Mouse (Mus musculus) retina, postnatal 7 days (tissue): Measurements from ENCODE around the gene Cyfip2.
"Not testable (repeated sequence)": the region's sequence is repeated elsewhere in the genome, so short reads cannot be mapped to it uniquely, and the experiment has no call there.

ENCODE experiments used
- DNase-seq: peaks from one replicate; pipeline ENCODE4 v3.0.0-alpha.2; 2012; ENCODE audit warnings: low read depth, low spot score

Cyfip2 gene

DNA sequence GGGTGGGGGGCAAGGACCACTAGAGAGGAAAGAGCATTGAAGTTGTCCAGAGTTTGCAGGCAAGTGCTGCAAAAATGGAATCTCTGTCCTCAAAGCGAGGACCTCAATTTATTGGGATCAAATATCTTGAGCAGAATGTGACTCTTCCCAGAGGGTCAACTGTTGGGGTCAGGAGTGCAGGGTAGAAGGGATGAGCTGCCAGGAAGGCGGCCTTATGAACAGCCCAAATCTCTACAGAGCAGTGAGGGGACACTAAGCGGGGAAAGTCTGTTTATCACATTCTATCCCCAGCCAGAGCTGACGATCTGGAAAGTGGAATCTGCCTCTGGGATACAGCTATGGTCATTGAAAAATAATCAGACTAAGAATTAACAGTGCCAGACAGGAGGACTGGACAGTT, 118.5 kb downstream of the Cyfip2 start:
- no peak for DNase-seq

GRCm38 (mm10) chr11:46188283-46188682, 124.4 kb downstream of the Cyfip2 start:
- no peak for DNase-seq

- no peak for DNase-seq
These were observed 127.2 kb downstream of the Cyfip2 start for GRCm38 (mm10) chr11:46185486-46185885.

DNA sequence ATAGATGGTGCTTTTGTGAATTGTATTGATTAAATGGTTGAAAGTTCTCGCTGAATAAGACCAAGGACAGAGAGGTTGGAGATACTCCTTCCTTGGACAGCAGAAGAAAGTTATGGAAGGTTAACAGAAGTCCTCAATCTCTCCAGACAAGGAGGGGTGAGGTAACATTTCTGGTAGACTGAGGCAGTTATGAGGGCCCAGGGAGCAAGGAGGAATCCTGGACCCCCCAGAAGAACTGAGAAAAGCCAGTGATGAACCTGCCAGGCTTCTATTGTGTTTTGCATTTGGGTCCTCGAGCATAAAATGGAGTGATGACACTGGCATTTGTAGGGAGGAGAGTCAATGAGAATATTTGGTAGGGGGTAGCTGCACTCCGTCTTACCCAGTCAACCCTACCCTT, 127.7 kb downstream of the Cyfip2 start:
- no peak for DNase-seq

DNA sequence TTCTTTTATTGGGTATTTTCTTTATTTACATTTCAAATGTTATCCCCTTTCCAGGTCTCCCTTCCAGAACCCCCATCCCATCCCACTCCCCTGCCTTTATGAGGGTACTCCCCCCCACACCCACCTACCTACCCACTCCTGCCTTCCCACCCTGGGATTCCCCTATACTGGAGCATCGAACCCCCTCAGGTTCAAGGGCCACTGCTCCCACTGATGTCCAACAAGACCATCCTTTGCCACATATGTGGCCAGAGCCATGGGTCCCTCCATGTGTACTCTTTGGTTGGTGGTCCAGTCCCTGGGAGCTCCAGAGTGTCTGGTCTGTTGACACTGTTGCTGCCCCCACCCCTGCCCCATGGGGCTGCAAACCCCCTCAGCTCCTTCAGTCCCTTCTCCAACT, 130.6 kb downstream of the Cyfip2 start:
- not testable (repeated sequence) for DNase-seq

DNA sequence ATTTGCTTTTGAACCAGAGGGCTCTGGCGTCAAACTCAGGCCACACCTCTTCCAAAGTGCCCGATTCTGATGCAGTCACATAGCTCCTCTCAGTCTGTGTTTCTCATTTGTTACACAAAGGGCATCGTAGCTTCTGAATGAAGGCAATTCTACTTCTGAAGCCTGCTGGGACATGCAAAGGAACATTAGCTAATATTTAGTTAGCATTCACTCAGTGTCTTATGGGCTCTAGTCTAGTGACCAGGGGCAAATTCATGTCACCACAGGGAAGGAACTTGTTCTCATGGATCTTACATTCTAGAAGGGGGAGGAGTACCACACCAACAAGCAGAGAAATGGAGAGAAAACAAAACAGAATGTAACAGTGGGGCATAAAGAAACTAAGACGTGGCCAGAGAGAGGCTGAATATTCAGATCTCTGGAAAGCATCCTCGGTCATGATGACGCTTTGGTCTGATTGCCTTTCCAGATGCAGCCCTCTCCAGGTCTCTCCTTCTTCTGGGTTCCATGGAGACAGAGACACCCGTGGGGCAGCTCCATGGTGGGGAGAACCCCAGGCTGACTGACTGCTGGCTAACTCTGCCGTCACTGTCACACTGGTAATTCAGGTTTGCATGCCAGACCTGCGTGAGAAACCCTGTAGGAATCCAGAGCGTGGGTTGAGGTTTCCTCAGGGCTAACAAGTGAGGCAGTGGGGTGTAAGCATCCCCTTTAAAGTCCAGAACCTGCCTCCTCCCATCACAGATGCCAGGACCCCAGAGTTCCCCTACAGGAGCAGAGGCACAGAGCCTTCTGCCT, 135.2 kb downstream of the Cyfip2 start:
- no peak for DNase-seq

DNA sequence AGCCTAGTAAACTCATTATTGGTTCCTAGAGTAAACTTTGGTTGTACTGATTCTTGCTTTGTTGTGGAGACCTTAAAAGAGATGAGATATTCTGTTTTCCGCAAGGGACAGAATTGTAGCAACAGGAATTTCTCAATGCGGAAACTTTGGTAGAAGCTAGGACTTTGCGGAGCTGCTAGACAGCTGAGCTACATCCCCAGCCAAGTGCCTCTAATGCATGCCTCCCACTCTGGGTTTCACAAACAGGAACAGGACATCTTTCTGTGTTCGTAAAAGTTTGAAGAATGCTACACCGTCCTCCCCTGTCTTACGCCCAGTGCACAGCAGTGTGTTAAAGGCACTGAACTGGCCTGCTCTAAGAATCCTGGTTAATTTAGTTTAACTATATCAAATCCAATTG, 136.5 kb downstream of the Cyfip2 start:
- DNase-seq = no peak

- DNase-seq = no peak
These were observed 140.5 kb downstream of the Cyfip2 start for GRCm38 (mm10) chr11:46172128-46172527.

DNA sequence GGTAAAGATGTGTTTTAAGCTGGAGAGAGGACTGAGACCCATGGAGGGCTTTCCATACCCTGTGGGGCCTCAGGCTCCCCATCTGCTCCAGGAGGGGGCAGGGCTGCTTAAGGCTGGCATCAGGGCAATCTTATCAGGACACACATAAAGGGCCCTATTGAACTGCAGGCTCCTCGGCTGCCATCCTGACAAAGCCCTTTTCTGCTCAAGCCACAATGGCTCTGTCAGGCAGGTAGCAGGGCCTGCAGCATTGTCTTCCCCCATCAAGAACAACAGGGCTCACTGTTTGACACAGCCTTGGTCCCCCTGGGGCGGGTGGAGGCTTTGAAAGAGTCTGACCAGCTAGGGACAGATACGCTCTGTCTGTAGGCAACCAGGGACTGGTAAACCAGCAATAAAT, 142.8 kb downstream of the Cyfip2 start:
- DNase-seq = no peak

DNA sequence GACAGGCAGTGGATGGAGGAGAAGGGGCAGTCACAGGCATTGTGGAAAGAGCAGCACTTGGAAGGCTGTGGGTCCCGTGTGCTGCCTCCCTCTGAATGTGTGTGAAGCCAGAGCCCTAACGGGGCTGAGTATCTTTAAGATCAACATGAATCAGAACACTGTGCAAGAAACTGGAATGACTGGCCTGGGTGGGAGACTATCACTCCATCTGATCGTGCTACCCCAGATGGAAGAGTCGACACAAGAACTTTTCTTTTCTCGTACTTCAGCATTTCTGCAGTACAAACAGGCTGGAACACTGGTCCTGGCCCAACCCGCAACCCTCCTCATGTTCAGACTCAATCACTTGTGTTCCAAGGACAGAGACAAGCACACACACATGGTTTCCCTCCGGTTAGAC, 144.2 kb downstream of the Cyfip2 start:
- no peak for DNase-seq

- no peak for DNase-seq
These were observed 146.6 kb downstream of the Cyfip2 start, which contains the start of gene Nipal4 for GRCm38 (mm10) chr11:46165866-46166585. Gene Nipal4, minus strand, starts transcription at chr11:46166508.

- DNase-seq = no peak
These were observed 155.2 kb downstream of the Cyfip2 start for GRCm38 (mm10) chr11:46157462-46157861.

DNA sequence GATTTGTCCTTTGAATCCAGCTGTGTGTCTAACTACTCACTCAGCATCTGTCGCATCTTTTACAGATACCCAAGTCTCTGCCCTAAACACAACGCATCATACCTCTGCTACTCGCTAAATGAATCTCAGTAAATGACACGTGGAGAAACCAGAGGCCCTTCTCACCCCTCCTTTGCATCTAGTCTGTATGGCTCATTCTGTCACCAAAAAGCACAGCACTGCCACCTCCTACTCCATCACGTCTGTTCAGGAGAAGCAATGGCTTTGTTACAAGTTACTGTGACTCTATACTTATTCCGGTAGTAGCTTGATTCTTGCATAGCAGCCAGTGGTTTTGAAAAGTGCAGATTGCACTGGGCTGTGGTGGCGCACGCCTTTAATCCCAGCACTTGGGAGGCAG, 155.7 kb downstream of the Cyfip2 start:
- no peak for DNase-seq

DNA sequence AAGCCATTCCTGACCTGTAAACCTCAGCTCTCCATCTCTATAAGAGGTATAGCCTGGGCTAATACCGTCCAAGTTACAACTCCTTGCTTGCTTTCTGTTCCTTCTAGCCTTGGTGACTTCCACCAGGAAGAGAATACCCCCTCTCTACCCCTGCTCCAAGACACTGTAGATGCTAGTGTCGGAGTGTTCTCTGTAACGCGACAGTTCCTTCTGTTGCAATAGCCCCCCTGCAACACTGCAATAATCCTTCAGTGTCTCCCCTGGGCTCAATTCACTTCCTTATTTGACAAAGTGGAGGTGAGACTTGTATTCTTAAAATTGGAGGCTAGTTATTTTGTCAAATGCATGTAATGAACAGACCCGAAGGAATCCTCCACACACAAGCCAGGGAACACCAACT, 166.0 kb downstream of the Cyfip2 start:
- DNase-seq = no peak

DNA sequence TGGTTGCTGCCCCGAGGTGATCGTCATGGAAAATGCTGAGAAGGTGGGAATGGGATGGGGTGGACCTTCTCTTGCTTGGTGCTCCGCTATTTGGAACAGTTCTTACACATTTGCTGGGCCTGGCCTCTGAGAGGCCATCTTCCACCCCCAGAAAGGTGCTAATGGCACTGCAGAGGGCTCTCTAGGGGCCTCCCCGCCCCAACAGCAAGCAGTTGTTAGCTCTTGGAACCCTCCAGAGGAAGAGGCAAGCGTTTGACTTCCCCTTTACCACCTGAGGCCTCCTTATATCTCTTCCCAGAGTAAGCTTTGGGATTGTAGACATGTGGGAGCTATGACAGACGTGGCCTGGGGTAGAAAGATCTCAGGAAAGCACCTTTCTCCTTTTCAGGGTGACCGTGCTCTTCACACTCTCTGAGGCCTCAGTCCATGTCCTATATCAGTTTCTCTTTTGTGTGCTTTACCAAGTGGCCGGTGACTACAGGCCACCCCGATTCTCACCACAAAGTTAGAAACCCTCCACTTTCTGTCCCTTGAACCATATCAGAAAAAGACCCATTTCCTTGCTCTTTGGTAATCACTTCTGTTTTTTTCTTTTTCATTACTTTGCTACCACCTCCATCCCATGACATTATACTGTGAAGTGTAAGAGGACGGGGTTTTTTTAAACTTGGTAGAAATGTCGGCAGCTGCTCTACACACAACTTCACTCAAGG, 167.3 kb downstream of the Cyfip2 start:
- no peak for DNase-seq
